Mouse (Mus musculus) heart, adult 2 months (tissue): ENCODE measurements at regions not wholly inside any gene's neighbourhood (a gene's known extent, or its start where the extent isn't known, plus 50 kb on each side); places are given as distances from the start of the nearest gene placed in this dataset.

Source experiments
- CTCF ChIP-seq: fragments of 200-600 bp; IDR thresholded peaks from 2 replicates; pipeline ENCODE4 v1.8.1; 2022; ENCODE audit warnings: antibody characterized with exemption, mild to moderate bottlenecking, moderate library complexity
- POLR2A ChIP-seq: fragments of 200-500 bp; IDR thresholded peaks from 2 replicates; pipeline ENCODE4 v1.6.1; 2011; ENCODE audit warnings: mild to moderate bottlenecking, low read depth, low read length, control low read depth; ENCODE audit not compliant: insufficient read depth

DNA sequence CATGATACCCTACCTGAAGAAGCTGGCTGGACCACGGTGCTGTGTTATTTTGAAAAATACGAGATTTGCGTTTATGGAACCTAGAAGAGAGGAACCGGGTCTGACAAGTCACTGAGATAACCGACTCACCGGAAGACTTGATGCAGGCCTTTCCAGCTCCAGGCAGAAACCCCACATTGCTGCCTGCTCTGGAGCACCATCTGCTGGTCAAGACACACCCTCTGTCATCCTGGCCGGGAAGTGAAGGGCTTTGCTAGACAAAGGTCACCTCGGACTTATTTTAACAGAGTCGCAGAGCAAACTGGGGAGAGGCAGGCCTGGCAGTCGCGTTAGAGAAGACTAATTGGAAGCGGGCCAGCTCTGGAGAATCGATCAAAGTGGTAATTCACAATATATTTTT lies 497.4 kb upstream of the Pkn2 start:
- no peak for TF ChIP-seq POLR2A
- TF ChIP-seq CTCF = peak; percentile 77
